Mouse (Mus musculus) erythroblast, adult 5-6 weeks (primary cell): ENCODE measurements around the gene Ntn1. TPM values are rescaled to one million over a fixed set of nuclear protein-coding genes. Genes with fewer than 3 reads are reported as not detected.

Experiments used
- ATAC-seq: replicated peaks from 2 replicates; pipeline ENCODE4 v1.8.0; 2016; ENCODE audit warnings: moderate number of reproducible peaks, mild to moderate bottlenecking, moderate TSS enrichment, inconsistent platforms; ENCODE audit not compliant: poor library complexity, low FRiP score, severe bottlenecking
- total RNA-seq, 2 experiments: library from RNA; stranded (forward) in 1 of 2; stranded (reverse) in 1 of 2; fragments of 150-400 nt in 1 of 2; fragments of 200-764, 138-1000 nt in 1 of 2; gene quantifications; 2 replicates each; pipeline versions ENCODE4 v1.2.3 to v1.2.4; 2015 to 2017; ENCODE audit warnings: low replicate concordance in 2 of 2

Ntn1 gene
- total RNA-seq, 2 experiments from 2014 or later = not detected

DNA sequence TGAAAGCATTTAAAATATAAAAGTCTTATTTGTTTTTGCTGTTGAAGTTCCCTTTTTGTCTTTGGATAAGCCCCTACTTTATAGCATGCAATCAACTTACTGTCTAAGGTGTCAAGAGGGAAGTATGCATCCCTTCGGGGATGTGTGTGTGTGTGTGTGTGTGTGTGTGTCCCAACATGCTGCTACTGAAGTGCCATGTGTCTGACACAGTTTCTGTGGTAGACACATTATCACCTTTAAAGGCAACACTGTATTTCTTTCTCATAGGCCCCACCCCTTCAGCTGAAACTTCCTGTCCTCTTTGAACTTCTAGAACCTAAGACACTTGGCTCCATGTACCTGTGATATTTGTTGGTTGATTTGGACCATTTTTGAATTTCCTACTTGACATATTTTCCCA is 199.6 kb downstream of the Ntn1 start:
- ATAC-seq = no peak

- ATAC-seq = no peak
These were observed 200.1 kb downstream of the Ntn1 start for GRCm38 (mm10) chr11:68200500-68200899.

GRCm38 (mm10) chr11:68199801-68200423 is 200.7 kb downstream of the Ntn1 start:
- ATAC-seq = no peak

GRCm38 (mm10) chr11:68199103-68199502 is 201.5 kb downstream of the Ntn1 start:
- no peak for ATAC-seq

GRCm38 (mm10) chr11:68198696-68199095 is 201.9 kb downstream of the Ntn1 start:
- ATAC-seq = no peak

GRCm38 (mm10) chr11:68197471-68197870 is 203.2 kb downstream of the Ntn1 start:
- no peak for ATAC-seq

- ATAC-seq = no peak
These were observed 204.1 kb downstream of the Ntn1 start for GRCm38 (mm10) chr11:68196566-68196965.

- no peak for ATAC-seq
These were observed 204.9 kb downstream of the Ntn1 start for GRCm38 (mm10) chr11:68195693-68196176.

DNA sequence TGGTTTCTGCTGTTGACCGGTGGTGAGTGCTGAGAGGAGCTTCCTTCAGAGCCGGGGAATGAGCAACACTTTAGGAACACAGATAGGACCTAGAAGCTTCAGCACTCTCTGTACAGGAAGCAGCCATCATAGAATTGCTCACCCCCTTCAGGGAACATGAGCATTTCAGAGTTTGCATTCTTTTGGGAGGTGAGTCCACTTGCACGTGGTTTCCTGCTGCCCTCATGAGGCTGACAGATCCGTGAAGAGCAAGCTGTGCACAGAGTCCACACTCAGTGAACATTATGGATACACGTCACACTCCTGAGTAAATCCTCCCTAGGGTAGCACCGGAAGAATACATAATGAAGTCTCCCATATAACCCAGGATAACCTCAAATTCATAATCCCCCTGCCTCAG is 205.5 kb downstream of the Ntn1 start:
- ATAC-seq = no peak

DNA sequence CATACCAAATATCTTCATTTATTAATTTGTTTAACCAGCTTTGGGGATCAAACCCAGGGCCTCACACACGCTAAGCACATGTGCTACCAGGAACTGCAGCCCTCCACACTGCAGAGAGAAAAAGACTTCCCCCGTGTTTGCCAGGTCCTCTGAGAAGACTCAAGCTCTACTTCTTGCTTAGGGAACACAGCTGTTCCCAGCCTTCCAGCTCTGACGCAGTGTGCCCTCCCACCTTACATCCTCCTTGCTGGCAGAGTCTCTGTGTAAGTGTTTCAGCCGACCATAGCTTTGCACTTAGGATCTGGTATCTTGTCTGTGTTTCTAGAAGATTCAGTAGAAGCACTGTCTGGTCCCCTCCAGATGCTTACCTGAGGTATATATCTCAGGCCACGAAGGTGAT is 209.8 kb downstream of the Ntn1 start:
- no peak for ATAC-seq

- no peak for ATAC-seq
These were observed 211.9 kb downstream of the Ntn1 start for GRCm38 (mm10) chr11:68188695-68189201.

GRCm38 (mm10) chr11:68187242-68187641 is 213.4 kb downstream of the Ntn1 start:
- no peak for ATAC-seq

DNA sequence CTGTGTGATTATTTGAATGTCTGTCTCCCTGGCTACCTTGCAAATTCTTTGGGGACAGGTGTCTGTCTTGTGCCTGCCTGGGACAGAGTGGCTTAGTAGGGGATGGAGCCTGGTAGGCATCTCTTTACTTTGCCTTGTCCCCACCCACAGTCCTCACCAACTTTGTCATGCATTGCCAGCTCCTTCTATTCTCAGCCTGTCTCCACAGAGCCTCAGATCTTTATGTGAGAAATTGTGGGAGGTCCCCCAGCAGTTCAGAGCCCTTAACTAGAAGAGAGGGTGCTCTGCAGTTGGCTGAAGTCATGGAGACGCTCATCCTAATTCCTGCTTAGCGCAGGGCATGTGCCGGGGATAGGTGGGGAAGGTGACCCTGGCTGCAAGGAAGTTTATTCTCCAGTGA is 215.0 kb downstream of the Ntn1 start:
- no peak for ATAC-seq

GRCm38 (mm10) chr11:68177415-68177814 is 223.2 kb downstream of the Ntn1 start:
- no peak for ATAC-seq

DNA sequence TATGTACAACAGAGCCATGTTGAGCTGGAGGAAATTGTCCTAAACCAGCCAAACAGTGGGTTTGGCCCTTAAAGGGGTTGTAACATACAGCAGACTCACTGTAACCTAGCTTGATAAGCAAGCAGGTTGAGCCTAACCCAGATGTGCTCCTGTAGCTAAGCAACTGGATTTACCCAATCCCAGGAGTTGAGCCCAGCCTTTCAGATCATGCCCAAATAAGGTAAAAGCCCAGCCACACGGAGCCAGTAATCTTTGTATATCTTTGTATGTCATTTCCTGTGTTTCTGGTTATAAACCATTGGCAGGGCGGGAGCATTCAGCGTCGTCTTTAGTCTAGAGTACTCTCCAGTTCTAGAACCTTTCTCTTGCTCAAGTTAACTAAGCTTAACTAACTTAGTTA is 224.1 kb downstream of the Ntn1 start:
- ATAC-seq = no peak

GRCm38 (mm10) chr11:68172648-68173045 is 228.0 kb downstream of the Ntn1 start:
- ATAC-seq = no peak

DNA sequence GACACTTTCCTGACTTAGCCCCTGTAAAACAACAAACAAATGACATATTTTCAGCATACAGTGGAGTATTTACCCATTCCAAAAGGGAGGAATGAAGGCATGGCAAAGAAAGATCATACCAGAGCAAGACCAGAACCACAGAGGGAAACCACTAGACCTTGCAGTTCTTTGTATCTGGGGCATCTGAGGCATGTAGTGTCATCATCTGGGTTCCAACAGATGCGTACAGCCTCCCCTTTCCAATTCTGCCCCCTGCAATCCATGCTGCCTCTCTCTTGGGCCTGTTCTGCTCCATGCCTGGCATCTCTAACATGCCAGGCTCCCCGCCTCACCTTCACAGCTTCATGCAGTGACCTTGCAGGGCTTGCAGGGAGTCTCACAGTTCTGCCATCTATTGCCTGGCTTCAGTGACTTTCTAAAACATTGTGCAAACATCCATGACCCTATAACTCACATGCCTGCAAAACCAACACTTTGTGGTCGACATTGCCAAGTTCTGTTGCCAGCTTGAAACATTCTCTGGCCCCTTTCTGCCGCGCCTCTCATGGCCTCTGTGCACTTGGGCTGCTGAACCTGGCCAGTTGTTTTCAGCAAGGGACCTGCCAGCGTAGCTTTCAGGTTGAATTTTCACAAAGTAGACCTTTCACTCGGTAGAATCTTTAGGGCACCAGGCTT is 228.5 kb downstream of the Ntn1 start:
- ATAC-seq = no peak

DNA sequence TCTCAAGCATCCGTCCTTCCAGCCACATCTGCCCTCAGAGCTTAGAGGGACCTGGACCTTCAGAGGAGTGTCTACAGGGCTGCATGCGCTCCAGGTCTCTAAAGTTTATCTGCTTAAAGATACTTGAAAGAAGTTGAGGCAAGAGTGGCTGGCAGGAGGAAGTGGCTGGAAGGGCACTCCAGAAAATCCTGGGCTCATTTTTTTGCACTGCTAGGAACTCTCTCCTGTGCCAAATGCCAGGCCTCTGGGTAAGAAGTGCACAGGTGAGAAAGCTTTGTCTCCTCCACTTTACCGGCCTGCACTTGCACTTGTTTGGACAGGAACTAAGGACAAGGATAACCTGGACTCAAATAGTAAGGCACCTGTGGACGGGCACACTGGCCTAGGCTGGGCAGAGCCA is 232.2 kb downstream of the Ntn1 start:
- ATAC-seq = no peak

DNA sequence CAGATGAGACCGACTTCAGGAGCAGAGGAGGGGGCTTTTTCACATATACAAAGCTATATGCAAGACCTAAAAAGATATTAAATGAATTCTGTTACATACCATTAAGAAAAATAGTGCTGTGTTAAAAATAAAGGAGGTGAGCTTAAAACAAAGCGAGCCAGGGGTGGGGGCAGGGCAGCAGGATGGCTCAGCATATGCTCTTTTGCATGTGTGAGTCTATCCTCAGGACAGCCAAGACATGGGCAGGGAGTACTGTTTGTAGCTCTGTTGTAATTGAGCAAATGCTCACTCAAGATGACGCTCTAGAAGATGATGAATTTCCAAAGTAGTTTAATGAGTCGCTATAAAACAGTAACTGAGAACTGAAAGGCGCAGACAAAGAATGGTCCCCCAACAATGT is 236.2 kb downstream of the Ntn1 start:
- ATAC-seq = no peak

GRCm38 (mm10) chr11:68159867-68160266 is 240.8 kb downstream of the Ntn1 start:
- ATAC-seq = no peak
